Comparison of ENCODE assay signal across 29 mouse cellular contexts in the genomic region with DNA sequence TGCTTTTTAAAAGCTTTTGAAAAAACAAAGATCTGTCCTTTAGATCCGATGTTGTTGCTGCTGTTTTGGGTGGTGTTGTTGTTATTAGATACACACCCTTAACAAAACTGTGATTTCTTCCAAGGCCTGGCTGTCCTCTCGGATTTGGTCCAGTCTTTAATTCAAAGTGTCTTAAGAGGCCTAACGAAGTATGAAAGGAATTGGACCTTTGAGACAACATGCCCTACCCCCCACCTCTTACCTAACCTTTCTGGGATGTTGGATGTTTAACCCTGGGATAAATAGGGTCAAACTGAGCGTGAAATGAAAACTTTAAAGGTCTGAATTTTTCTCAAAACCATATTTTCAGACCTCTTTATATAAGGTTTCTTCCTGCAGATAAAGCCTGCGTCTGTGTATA. TPM values are rescaled to one million over a fixed set of nuclear protein-coding genes. Genes with fewer than 3 reads are reported as not detected.
DNase-seq lines count a peak whose midpoint lies in the region; ATAC-seq lines count a peak whose summit lies in the region.
"Had no signal": no experiment of that assay in that cellular context is flagged by ENCODE, and none has a peak within 500 bp of the region (broad histone marks: within the 10 kb centered on the region; RNA-seq: fewer than 3 reads in every experiment).

No protein-coding gene starts in this region.

- no peak overlapping the region for H3K4me2 ChIP-seq in kidney, embryonic 16.5 days (replicated peaks; ENCODE audit: low read depth, low read length)
- H3K4me2 ChIP-seq: embryonic facial prominence, embryonic 12.5 days; embryonic facial prominence, embryonic 15.5 days; heart, embryonic 12.5 days; heart, embryonic 15.5 days; hindbrain, embryonic 14.5 days had no signal

- no peaks in the 10 kb centered on the region for H3K36me3 ChIP-seq in kidney, embryonic 16.5 days (ENCODE audit: insufficient read depth, low read length)
- H3K36me3 ChIP-seq: embryonic facial prominence, embryonic 12.5 days; embryonic facial prominence, embryonic 15.5 days; G1E; heart, embryonic 12.5 days; heart, embryonic 15.5 days had no signal

- no peak overlapping the region for H3K27ac ChIP-seq in kidney, embryonic 16.5 days (ENCODE audit: low read length)
- H3K27ac ChIP-seq: embryonic facial prominence, embryonic 12.5 days; embryonic facial prominence, embryonic 15.5 days; gastrocnemius, adult 2 months; heart, embryonic 15.5 days; hindbrain, embryonic 14.5 days had no signal

- DNase-seq in kidney, adult 11 months, result peak; percentile 78
- DNase-seq in kidney, adult 8-10 months, result peak; percentile 75 to 86
- no peak for DNase-seq in kidney, postnatal 4 days
- peak; percentile 68 to 78 for DNase-seq in kidney, postnatal 25 days
- DNase-seq in MN1 (ENCODE audit: low spot score), result no peak
- no peak for DNase-seq in layer of hippocampus, postnatal 14 days (ENCODE audit: low spot score in 2 of 2)
- DNase-seq: adrenal gland, adult 2 months; adrenal gland, postnatal 14 days; B cell, adult 2 months; cerebellum, adult 11 months; cerebellum, adult 2 months; cerebellum, adult 9-11 months; cerebellum, postnatal 25 days; forebrain, postnatal 0 days; gastrocnemius, adult 2 months; gastrocnemius, postnatal 14 days; heart, adult 18-20 months; heart, postnatal 10 days; heart, postnatal 4 days had no signal

- no peak for ATAC-seq in kidney, embryonic 16.5 days (ENCODE audit: low FRiP score, low TSS enrichment)
- ATAC-seq: forebrain, embryonic 14.5 days; forebrain, postnatal 0 days had no signal

- H3K4me3 ChIP-seq in kidney, embryonic 16.5 days (ENCODE audit: low read length), result no peak overlapping the region
- H3K4me3 ChIP-seq: embryonic facial prominence, embryonic 12.5 days; embryonic facial prominence, embryonic 15.5 days; gastrocnemius, adult 2 months; heart, embryonic 12.5 days; heart, embryonic 15.5 days had no signal

- no peak overlapping the region for H3K9ac ChIP-seq in kidney, embryonic 16.5 days (replicated peaks; ENCODE audit: low read length)
- H3K9ac ChIP-seq: embryonic facial prominence, embryonic 12.5 days; embryonic facial prominence, embryonic 15.5 days; forebrain, postnatal 0 days; heart, embryonic 12.5 days; heart, embryonic 15.5 days; hindbrain, embryonic 14.5 days had no signal

- no peaks in the 10 kb centered on the region for H3K4me1 ChIP-seq in kidney, embryonic 16.5 days (ENCODE audit: insufficient read depth, low read length)
- H3K4me1 ChIP-seq: embryonic facial prominence, embryonic 12.5 days; embryonic facial prominence, embryonic 15.5 days; heart, embryonic 12.5 days; heart, embryonic 15.5 days had no signal

- no peaks in the 10 kb centered on the region for H3K9me3 ChIP-seq in kidney, embryonic 16.5 days (ENCODE audit: low read length)
- H3K9me3 ChIP-seq: embryonic facial prominence, embryonic 12.5 days; embryonic facial prominence, embryonic 15.5 days; heart, embryonic 15.5 days had no signal

- no peaks in the 10 kb centered on the region for H3K27me3 ChIP-seq in kidney, embryonic 16.5 days (ENCODE audit: insufficient read depth, low read length)
- H3K27me3 ChIP-seq: CH12.LX; embryonic facial prominence, embryonic 12.5 days; embryonic facial prominence, embryonic 15.5 days; heart, embryonic 12.5 days; heart, embryonic 15.5 days had no signal

- WGBS in kidney, embryonic 16.5 days, result 50% methylated on average over 5 of the region's 5 CpGs

RNA-seq across cellular contexts. Expression of a gene that starts 16.5 kb away (rescaled TPM):
- 4.9 and 7.5 TPM in 2 replicates for polyA plus RNA-seq in kidney, embryonic 16.5 days (2015; fragmentation: Nextera tagmentation; extraction: Ambion mirVana)
- total RNA-seq in layer of hippocampus, postnatal 14 days (2021), result 1 to 10 TPM in 1 of 2 experiments, not detected in 1; 1.5 TPM
- total RNA-seq: adrenal gland, postnatal 14 days; CH12.LX; common myeloid progenitor, adult 5-6 weeks had no signal
- polyA plus RNA-seq: adrenal gland, adult 2 months; forebrain, embryonic 14.5 days; G1E had no signal

RNA-seq across cellular contexts. Expression of a gene that starts 23.9 kb away (rescaled TPM):
- polyA plus RNA-seq in kidney, embryonic 16.5 days (2015; fragmentation: Nextera tagmentation; extraction: Ambion mirVana), result 5.2 and 5.5 TPM in 2 replicates
- 1 to 10 TPM; 3.1 to 3.5 TPM for total RNA-seq in layer of hippocampus, postnatal 14 days (2021)
- total RNA-seq: CH12.LX had no signal
- polyA plus RNA-seq: G1E had no signal

Comparison
In these comparisons a context has a peak if more than half of its experiments do, and no peak if none do; other contexts are left out.
1. DNase-seq: peak in kidney, adult 11 months (single experiment), kidney, adult 8-10 months (2 of 2) and kidney, postnatal 25 days (2 of 2); none in kidney, postnatal 4 days (0 of 2), MN1 (single experiment) and layer of hippocampus, postnatal 14 days (0 of 2).